Mouse (Mus musculus): Measurements from ENCODE around the gene Msl3l2. TPM values are rescaled to one million over a fixed set of nuclear protein-coding genes. Genes with fewer than 3 reads are reported as not detected.

Msl3l2 gene
- 13.1 and 13.4 TPM in 2 replicates for polyA plus RNA-seq (2014; fragmentation: Nextera tagmentation; extraction: Ambion mirVana)

GRCm38 (mm10) chr10:56106333-56106995 lies at the start of gene Msl3l2:
Msl3l2 (plus strand) TSS chr10:56106917.
- no peaks in the 10 kb centered on the region for H3K4me1 ChIP-seq (replicated peaks; ENCODE audit: control insufficient read depth, insufficient read depth, low read length)
- no peaks in the 10 kb centered on the region for H3K27me3 ChIP-seq (ENCODE audit: control insufficient read depth, insufficient read depth, low read length)
- 28% methylated on average over 18 of the region's 18 CpGs for WGBS
- H3K4me3 ChIP-seq (replicated peaks; ENCODE audit: low read length) = 0 out of 2 replicates have a peak within 1 kb of the TSS, but pooled peaks have one; percentile 10
- ATAC-seq (ENCODE audit: low FRiP score) (peak; percentile 60), DNase-seq (ENCODE audit: low spot score) (peak; percentile 62)
- no peaks in the 10 kb centered on the region for H3K9me3 ChIP-seq (ENCODE audit: control insufficient read depth, low read length)
- no peaks in the 10 kb centered on the region for H3K36me3 ChIP-seq (replicated peaks; ENCODE audit: control insufficient read depth, insufficient read depth)
- H3K9ac ChIP-seq = no peak within 1 kb of the TSS
- no peak within 1 kb of the TSS for H3K27ac ChIP-seq
- peak within 1 kb of the TSS; percentile 33 for H3K4me2 ChIP-seq (replicated peaks)

- WGBS = 26% methylated on average over 3 of the region's 3 CpGs
- Histone ChIP-seq H3K4me3 (replicated peaks; ENCODE audit: low read length) (no peak overlapping the region), H3K9ac (no peak overlapping the region), H3K4me1 (replicated peaks; ENCODE audit: control insufficient read depth, insufficient read depth, low read length) (no peaks in the 10 kb centered on the region), H3K4me2 (replicated peaks) (no peak overlapping the region), H3K27me3 (ENCODE audit: control insufficient read depth, insufficient read depth, low read length) (no peaks in the 10 kb centered on the region), H3K9me3 (ENCODE audit: control insufficient read depth, low read length) (no peaks in the 10 kb centered on the region), H3K36me3 (replicated peaks; ENCODE audit: control insufficient read depth, insufficient read depth) (no peaks in the 10 kb centered on the region), H3K27ac (peak overlapping the region; percentile 63)
- ATAC-seq (ENCODE audit: low FRiP score) (peak; percentile 55; the same call in 1 of the 2 replicates), DNase-seq (ENCODE audit: low spot score) (peak; percentile 50)
Observed at GRCm38 (mm10) chr10:56058979-56059422, 47.7 kb upstream of the Msl3l2 start.

GRCm38 (mm10) chr10:56061238-56061830 lies 45.4 kb upstream of the Msl3l2 start:
- Histone ChIP-seq H3K4me1 (replicated peaks; ENCODE audit: control insufficient read depth, insufficient read depth, low read length) (no peaks in the 10 kb centered on the region), H3K36me3 (replicated peaks; ENCODE audit: control insufficient read depth, insufficient read depth) (no peaks in the 10 kb centered on the region), H3K4me2 (replicated peaks) (no peak overlapping the region), H3K27ac (no peak overlapping the region), H3K4me3 (replicated peaks; ENCODE audit: low read length) (no peak overlapping the region), H3K9ac (no peak overlapping the region), H3K9me3 (ENCODE audit: control insufficient read depth, low read length) (no peaks in the 10 kb centered on the region), H3K27me3 (ENCODE audit: control insufficient read depth, insufficient read depth, low read length) (no peaks in the 10 kb centered on the region)
- no peak for DNase-seq (ENCODE audit: low spot score)
- WGBS = 90% methylated on average over 2 of the region's 2 CpGs
- no peak for ATAC-seq (ENCODE audit: low FRiP score)

GRCm38 (mm10) chr10:56062746-56063145 lies 44.0 kb upstream of the Msl3l2 start:
- ATAC-seq (ENCODE audit: low FRiP score) (no peak), DNase-seq (ENCODE audit: low spot score) (no peak)
- H3K27ac ChIP-seq = no peak overlapping the region
- no peak overlapping the region for H3K4me2 ChIP-seq (replicated peaks)
- no peaks in the 10 kb centered on the region for H3K9me3 ChIP-seq (ENCODE audit: control insufficient read depth, low read length)
- H3K36me3 ChIP-seq (replicated peaks; ENCODE audit: control insufficient read depth, insufficient read depth) = no peaks in the 10 kb centered on the region
- H3K27me3 ChIP-seq (ENCODE audit: control insufficient read depth, insufficient read depth, low read length) = no peaks in the 10 kb centered on the region
- 90% methylated on average over 2 of the region's 2 CpGs for WGBS
- no peaks in the 10 kb centered on the region for H3K4me1 ChIP-seq (replicated peaks; ENCODE audit: control insufficient read depth, insufficient read depth, low read length)
- no peak overlapping the region for H3K4me3 ChIP-seq (replicated peaks; ENCODE audit: low read length)
- no peak overlapping the region for H3K9ac ChIP-seq

GRCm38 (mm10) chr10:56089714-56090113 lies 17.0 kb upstream of the Msl3l2 start:
- H3K36me3 ChIP-seq (replicated peaks; ENCODE audit: control insufficient read depth, insufficient read depth) = no peaks in the 10 kb centered on the region
- no peak overlapping the region for H3K9ac ChIP-seq
- H3K4me1 ChIP-seq (replicated peaks; ENCODE audit: control insufficient read depth, insufficient read depth, low read length) = no peaks in the 10 kb centered on the region
- H3K9me3 ChIP-seq (ENCODE audit: control insufficient read depth, low read length) = no peaks in the 10 kb centered on the region
- no peak overlapping the region for H3K4me3 ChIP-seq (replicated peaks; ENCODE audit: low read length)
- ATAC-seq (ENCODE audit: low FRiP score) (no peak), DNase-seq (ENCODE audit: low spot score) (no peak)
- H3K27me3 ChIP-seq (ENCODE audit: control insufficient read depth, insufficient read depth, low read length) = no peaks in the 10 kb centered on the region
- no peak overlapping the region for H3K4me2 ChIP-seq (replicated peaks)
- H3K27ac ChIP-seq = no peak overlapping the region
- WGBS = 90% methylated on average over 4 of the region's 4 CpGs

- Histone ChIP-seq H3K27me3 (ENCODE audit: control insufficient read depth, insufficient read depth, low read length) (no peaks in the 10 kb centered on the region), H3K27ac (no peak overlapping the region), H3K9me3 (ENCODE audit: control insufficient read depth, low read length) (no peaks in the 10 kb centered on the region), H3K36me3 (replicated peaks; ENCODE audit: control insufficient read depth, insufficient read depth) (no peaks in the 10 kb centered on the region), H3K4me2 (replicated peaks) (no peak overlapping the region), H3K9ac (no peak overlapping the region), H3K4me3 (replicated peaks; ENCODE audit: low read length) (no peak overlapping the region), H3K4me1 (replicated peaks; ENCODE audit: control insufficient read depth, insufficient read depth, low read length) (no peaks in the 10 kb centered on the region)
- 78% methylated on average over 5 of the region's 5 CpGs for WGBS
- no peak for ATAC-seq (ENCODE audit: low FRiP score)
- DNase-seq (ENCODE audit: low spot score) = no peak
Observed at GRCm38 (mm10) chr10:56094586-56094985, 12.1 kb upstream of the Msl3l2 start.

GRCm38 (mm10) chr10:56096757-56097156 lies 10.0 kb upstream of the Msl3l2 start:
- Histone ChIP-seq H3K4me1 (replicated peaks; ENCODE audit: control insufficient read depth, insufficient read depth, low read length) (no peaks in the 10 kb centered on the region), H3K4me2 (replicated peaks) (no peak overlapping the region), H3K27me3 (ENCODE audit: control insufficient read depth, insufficient read depth, low read length) (no peaks in the 10 kb centered on the region), H3K4me3 (replicated peaks; ENCODE audit: low read length) (no peak overlapping the region), H3K9ac (no peak overlapping the region), H3K36me3 (replicated peaks; ENCODE audit: control insufficient read depth, insufficient read depth) (no peaks in the 10 kb centered on the region), H3K9me3 (ENCODE audit: control insufficient read depth, low read length) (no peaks in the 10 kb centered on the region), H3K27ac (no peak overlapping the region)
- ATAC-seq (ENCODE audit: low FRiP score) = no peak
- DNase-seq (ENCODE audit: low spot score) = no peak

GRCm38 (mm10) chr10:56099126-56099525 lies 7.6 kb upstream of the Msl3l2 start:
- ATAC-seq (ENCODE audit: low FRiP score) (no peak), DNase-seq (ENCODE audit: low spot score) (no peak)
- no peaks in the 10 kb centered on the region for H3K4me1 ChIP-seq (replicated peaks; ENCODE audit: control insufficient read depth, insufficient read depth, low read length)
- H3K36me3 ChIP-seq (replicated peaks; ENCODE audit: control insufficient read depth, insufficient read depth) = no peaks in the 10 kb centered on the region
- no peak overlapping the region for H3K4me2 ChIP-seq (replicated peaks)
- H3K9ac ChIP-seq = no peak overlapping the region
- no peak overlapping the region for H3K4me3 ChIP-seq (replicated peaks; ENCODE audit: low read length)
- no peaks in the 10 kb centered on the region for H3K27me3 ChIP-seq (ENCODE audit: control insufficient read depth, insufficient read depth, low read length)
- 85% methylated on average over 3 of the region's 3 CpGs for WGBS
- no peaks in the 10 kb centered on the region for H3K9me3 ChIP-seq (ENCODE audit: control insufficient read depth, low read length)
- no peak overlapping the region for H3K27ac ChIP-seq

GRCm38 (mm10) chr10:56099641-56100310 lies 6.9 kb upstream of the Msl3l2 start:
- Histone ChIP-seq H3K9ac (no peak overlapping the region), H3K9me3 (ENCODE audit: control insufficient read depth, low read length) (no peaks in the 10 kb centered on the region), H3K4me3 (replicated peaks; ENCODE audit: low read length) (no peak overlapping the region), H3K27ac (no peak overlapping the region), H3K4me1 (replicated peaks; ENCODE audit: control insufficient read depth, insufficient read depth, low read length) (no peaks in the 10 kb centered on the region), H3K27me3 (ENCODE audit: control insufficient read depth, insufficient read depth, low read length) (no peaks in the 10 kb centered on the region), H3K36me3 (replicated peaks; ENCODE audit: control insufficient read depth, insufficient read depth) (no peaks in the 10 kb centered on the region), H3K4me2 (replicated peaks) (no peak overlapping the region)
- 92% methylated on average over 3 of the region's 3 CpGs for WGBS
- no peak for ATAC-seq (ENCODE audit: low FRiP score)
- no peak for DNase-seq (ENCODE audit: low spot score)
